Mouse (Mus musculus) adrenal gland, adult 2 months (tissue): ENCODE measurements around the gene Lrrc3c. TPM values are rescaled to one million over a fixed set of nuclear protein-coding genes. Genes with fewer than 3 reads are reported as not detected.

Source experiments
- DNase-seq: peaks from one replicate; pipeline ENCODE4 v3.0.0; 2021
- polyA plus RNA-seq: library from polyadenylated mRNA; depleted of rRNA; stranded (reverse); fragments of >200 nt; gene quantifications from 2 replicates; pipeline ENCODE4 v1.2.3, GENCODE M21; 2012; rRNA removed
- total RNA-seq, 2 experiments: library from RNA; stranded (reverse); gene quantifications; 2 replicates each; pipeline ENCODE4 v1.2.3; 2021

Lrrc3c gene
- total and polyA plus RNA-seq, 3 experiments = not detected

DNA sequence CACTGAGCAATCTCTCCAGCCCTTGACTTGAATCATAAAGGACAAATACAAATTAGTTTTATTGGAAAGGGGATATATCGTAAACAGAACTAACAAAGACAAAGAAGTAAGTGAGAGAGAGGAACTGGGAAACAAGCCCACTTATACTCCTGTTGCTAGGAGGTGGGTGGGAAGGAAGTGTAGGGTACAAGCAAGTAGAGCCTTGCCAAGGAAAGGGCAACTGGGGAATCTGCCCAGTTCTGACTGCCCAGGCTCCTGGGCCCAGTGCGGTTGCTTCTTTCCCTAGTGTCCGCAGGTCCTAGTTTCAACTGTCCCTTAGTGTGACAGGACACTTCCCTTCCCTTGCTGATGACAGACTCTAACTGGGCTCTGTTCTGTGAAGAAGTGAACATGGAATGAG is 30.6 kb downstream of the Lrrc3c start:
- no peak for DNase-seq

DNA sequence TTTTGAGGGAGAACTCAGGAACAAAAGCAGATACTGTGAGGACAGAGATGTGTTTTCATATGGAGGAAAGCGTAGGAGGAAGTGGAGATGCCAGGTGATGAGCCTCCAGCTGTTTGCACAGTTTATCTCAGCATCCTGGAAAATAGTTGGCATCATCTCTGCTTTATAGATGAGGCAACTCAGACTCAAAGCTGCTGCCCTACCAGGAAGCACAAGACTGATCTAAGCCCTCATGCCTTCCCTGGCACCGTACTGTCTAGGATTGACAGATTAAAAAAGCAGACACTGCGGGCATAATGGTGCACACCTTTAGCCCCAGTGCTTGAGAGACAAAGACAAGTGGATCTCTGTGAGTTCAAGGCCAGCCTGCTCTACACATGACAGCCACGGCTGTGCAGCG is 32.6 kb downstream of the Lrrc3c start:
- no peak for DNase-seq

DNA sequence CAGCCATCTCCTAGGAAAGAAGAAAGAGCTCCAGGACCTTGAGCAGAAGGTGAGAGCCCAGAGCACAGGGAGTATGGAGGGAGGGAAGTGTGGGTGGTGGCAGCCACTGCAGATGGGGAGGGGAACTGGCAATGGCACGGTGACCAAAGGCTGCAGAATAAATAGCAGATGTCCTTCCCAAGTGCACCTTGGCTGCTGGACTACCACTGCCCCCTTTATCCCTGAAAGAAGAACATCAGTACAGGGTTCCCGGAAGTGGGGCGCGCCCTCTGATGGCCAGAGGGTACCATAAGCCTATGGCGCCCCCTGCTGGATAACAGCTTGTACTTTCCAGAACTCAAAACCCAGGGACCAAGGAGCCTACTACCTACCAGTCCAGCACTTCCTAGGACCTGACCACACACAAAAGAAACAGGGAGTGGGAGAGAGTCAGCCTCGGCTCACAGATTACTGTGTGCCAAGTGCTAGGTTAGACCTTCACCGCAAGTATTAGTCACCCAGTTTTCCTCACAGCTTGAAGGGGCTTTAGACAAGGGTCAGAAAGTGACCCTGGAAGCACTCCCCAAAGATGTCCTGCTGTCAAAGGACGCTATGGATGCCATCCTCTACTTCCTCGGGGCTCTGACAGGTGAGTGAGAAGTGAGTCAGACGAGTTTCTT is 37.4 kb downstream of the Lrrc3c start:
- DNase-seq = peak; percentile 3

DNA sequence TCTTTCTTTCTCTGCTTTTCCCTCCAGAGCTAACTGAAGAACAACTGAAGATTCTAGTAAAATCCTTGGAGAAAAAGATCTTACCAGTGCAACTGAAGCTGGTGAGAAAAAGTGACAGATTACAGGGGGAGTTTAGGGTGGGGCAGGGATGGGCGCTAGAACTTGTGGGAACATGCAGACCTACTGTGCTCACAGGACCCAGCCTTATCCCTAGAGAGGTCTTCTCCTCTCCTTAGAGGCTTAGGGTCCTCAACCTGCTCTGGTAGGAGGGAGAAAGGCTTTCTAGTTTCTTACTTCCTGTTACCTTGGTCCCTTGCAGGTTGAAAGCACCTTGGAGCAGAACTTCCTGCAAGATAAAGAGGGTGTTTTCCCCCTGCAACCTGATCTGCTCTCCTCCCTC is 39.4 kb downstream of the Lrrc3c start:
- DNase-seq = no peak

- no peak for DNase-seq
These were observed 42.0 kb downstream of the Lrrc3c start for GRCm38 (mm10) chr11:98640091-98640490.

GRCm38 (mm10) chr11:98644757-98645156 is 46.7 kb downstream of the Lrrc3c start:
- DNase-seq = no peak

GRCm38 (mm10) chr11:98645946-98646345 is 47.9 kb downstream of the Lrrc3c start:
- no peak for DNase-seq

GRCm38 (mm10) chr11:98646459-98646858 is 48.4 kb downstream of the Lrrc3c start, which contains the start of gene Gsdma2:
TSS of gene Gsdma2 (plus strand) at chr11:98646759.
- no peak for DNase-seq

Other genes with a start within 250 kb of the Lrrc3c start
- under 1 TPM; 0.17 to 0.55 TPM for gene Ppp1r1b, start 249.9 kb upstream of the Lrrc3c start, total RNA-seq
- gene Ppp1r1b, start 249.9 kb upstream of the Lrrc3c start, polyA plus RNA-seq = 0.22 and 0.37 TPM in 2 replicates
- gene Stard3, start 239.9 kb upstream of the Lrrc3c start, total RNA-seq = 10 to 100 TPM; 20.8 to 23.5 TPM
- 65.3 and 67.8 TPM in 2 replicates for gene Stard3, start 239.9 kb upstream of the Lrrc3c start, polyA plus RNA-seq
- gene Tcap, start 214.5 kb upstream of the Lrrc3c start, total RNA-seq = under 1 TPM; 0.31 to 0.32 TPM
- 0.46 and 0.54 TPM in 2 replicates for gene Tcap, start 214.5 kb upstream of the Lrrc3c start, polyA plus RNA-seq
- gene Pnmt, start 211.8 kb upstream of the Lrrc3c start, total RNA-seq = 100 to 1,000 TPM; 314 to 601 TPM
- 379 and 598 TPM in 2 replicates for gene Pnmt, start 211.8 kb upstream of the Lrrc3c start, polyA plus RNA-seq
- gene Pgap3, start 197.8 kb upstream of the Lrrc3c start, total RNA-seq = 1 to 10 TPM; 4.7 to 5.9 TPM
- gene Pgap3, start 197.8 kb upstream of the Lrrc3c start, polyA plus RNA-seq = 18.4 and 20.3 TPM in 2 replicates
- gene Erbb2, start 185.8 kb upstream of the Lrrc3c start, total RNA-seq = 1 to 10 TPM; 2.4 to 5.9 TPM
- 7.0 and 7.2 TPM in 2 replicates for gene Erbb2, start 185.8 kb upstream of the Lrrc3c start, polyA plus RNA-seq
- 10 to 100 TPM; 88.5 to 93.5 TPM for gene Mien1, start 159.3 kb upstream of the Lrrc3c start, total RNA-seq
- gene Mien1, start 159.3 kb upstream of the Lrrc3c start, polyA plus RNA-seq = 43.0 and 49.2 TPM in 2 replicates
- under 1 TPM; 0.35 to 0.45 TPM for gene Grb7, start 151.9 kb upstream of the Lrrc3c start, total RNA-seq
- gene Grb7, start 151.9 kb upstream of the Lrrc3c start, polyA plus RNA-seq = 0.97 and 1.1 TPM in 2 replicates
- gene Ikzf3, start 52.3 kb upstream of the Lrrc3c start, total RNA-seq = under 1 TPM; 0.72 to 0.86 TPM
- 0.10 and 0.36 TPM in 2 replicates for gene Ikzf3, start 52.3 kb upstream of the Lrrc3c start, polyA plus RNA-seq
- gene Zpbp2, start 47.2 kb upstream of the Lrrc3c start, total RNA-seq = under 1 TPM; 0.66 to 0.69 TPM
- 0.10 and 0.30 TPM in 2 replicates for gene Zpbp2, start 47.2 kb upstream of the Lrrc3c start, polyA plus RNA-seq
- gene Ormdl3, start 10.9 kb upstream of the Lrrc3c start, total RNA-seq = 100 to 1,000 TPM in 1 of 2 experiments, 10 to 100 TPM in 1; 94.9 to 180 TPM
- gene Ormdl3, start 10.9 kb upstream of the Lrrc3c start, polyA plus RNA-seq = 151 and 188 TPM in 2 replicates
- gene Gm12355, start 27.4 kb downstream of the Lrrc3c start, total RNA-seq = 10 to 100 TPM in 1 of 2 experiments, 1 to 10 TPM in 1; 6.3 to 15.3 TPM
- not detected in 2 replicates for gene Gm12355, start 27.4 kb downstream of the Lrrc3c start, polyA plus RNA-seq
- gene Gsdma3, start 28.1 kb downstream of the Lrrc3c start, total RNA-seq = 10 to 100 TPM in 1 of 2 experiments, 1 to 10 TPM in 1; 4.7 to 19.4 TPM
- not detected in 2 replicates for gene Gsdma3, start 28.1 kb downstream of the Lrrc3c start, polyA plus RNA-seq
- gene Gsdma2, start 48.5 kb downstream of the Lrrc3c start, total RNA-seq = under 1 TPM; 0.35 to 0.69 TPM
- gene Gsdma2, start 48.5 kb downstream of the Lrrc3c start, polyA plus RNA-seq = 0.12 TPM in 2 replicates
- not detected for gene Gsdma, start 66.1 kb downstream of the Lrrc3c start, total RNA-seq
- gene Gsdma, start 66.1 kb downstream of the Lrrc3c start, polyA plus RNA-seq = not detected in 2 replicates
- gene Psmd3, start 84.3 kb downstream of the Lrrc3c start, total RNA-seq = 100 to 1,000 TPM; 128 to 130 TPM
- 177 and 195 TPM in 2 replicates for gene Psmd3, start 84.3 kb downstream of the Lrrc3c start, polyA plus RNA-seq
- not detected for gene Csf3, start 103.0 kb downstream of the Lrrc3c start, total RNA-seq
- gene Csf3, start 103.0 kb downstream of the Lrrc3c start, polyA plus RNA-seq = 0.26 TPM in 1 of 2 replicates, not detected in the other
- 10 to 100 TPM; 45.3 to 55.1 TPM for gene Med24, start 131.1 kb downstream of the Lrrc3c start, total RNA-seq
- gene Med24, start 131.1 kb downstream of the Lrrc3c start, polyA plus RNA-seq = 74.3 and 99.6 TPM in 2 replicates
- 10 to 100 TPM; 84.6 to 86.1 TPM for gene Thra, start 142.3 kb downstream of the Lrrc3c start, total RNA-seq
- gene Thra, start 142.3 kb downstream of the Lrrc3c start, polyA plus RNA-seq = 105 and 132 TPM in 2 replicates
- gene Nr1d1, start 177.0 kb downstream of the Lrrc3c start, total RNA-seq = 100 to 1,000 TPM; 135 to 155 TPM
- 404 and 577 TPM in 2 replicates for gene Nr1d1, start 177.0 kb downstream of the Lrrc3c start, polyA plus RNA-seq
- gene Msl1, start 197.2 kb downstream of the Lrrc3c start, total RNA-seq = 10 to 100 TPM; 80.9 to 98.0 TPM
- 63.2 and 65.0 TPM in 2 replicates for gene Msl1, start 197.2 kb downstream of the Lrrc3c start, polyA plus RNA-seq
- gene Casc3, start 206.6 kb downstream of the Lrrc3c start, total RNA-seq = 10 to 100 TPM; 30.0 to 32.3 TPM
- 27.9 and 30.2 TPM in 2 replicates for gene Casc3, start 206.6 kb downstream of the Lrrc3c start, polyA plus RNA-seq
- under 1 TPM; 0.29 to 0.79 TPM for gene Rapgefl1, start 238.5 kb downstream of the Lrrc3c start, total RNA-seq
- gene Rapgefl1, start 238.5 kb downstream of the Lrrc3c start, polyA plus RNA-seq = 1.5 and 1.9 TPM in 2 replicates